In genomic region chr1:163143113-163143512, GRCm38 (mm10) we compare ENCODE assay signal across 31 mouse cellular contexts. TPM values are rescaled to one million over a fixed set of nuclear protein-coding genes. Genes with fewer than 3 reads are reported as not detected.
"Had no signal": no experiment of that assay in that cellular context is flagged by ENCODE, and none has a peak within 500 bp of the region (broad histone marks: within the 10 kb centered on the region; RNA-seq: fewer than 3 reads in every experiment).

No protein-coding gene starts in this region.

- H3K9ac ChIP-seq: limb, embryonic 13.5 days; liver, embryonic 12.5 days; liver, embryonic 15.5 days; lung, embryonic 15.5 days; midbrain, embryonic 13.5 days; neural tube, embryonic 12.5 days; stomach, embryonic 15.5 days had no signal

- H3K4me3 ChIP-seq: layer of hippocampus, adult 2 months; limb, embryonic 10.5 days; limb, embryonic 13.5 days; liver, embryonic 12.5 days; liver, embryonic 15.5 days; lung, embryonic 15.5 days; megakaryocyte, embryonic 14.5 days; midbrain, embryonic 10.5 days; midbrain, embryonic 13.5 days; neural tube, embryonic 12.5 days; stomach, embryonic 15.5 days had no signal

- H3K27me3 ChIP-seq: limb, embryonic 13.5 days; liver, embryonic 12.5 days; liver, embryonic 15.5 days; lung, embryonic 15.5 days; megakaryocyte, embryonic 14.5 days; midbrain, embryonic 13.5 days; neural tube, embryonic 12.5 days; stomach, embryonic 15.5 days had no signal

- DNase-seq: kidney, postnatal 25 days; layer of hippocampus, adult 9-11 months; liver; lung, adult 18-20 months; lung, postnatal 10 days; lung, postnatal 36 days; retina, postnatal 1 day; right cerebral cortex, postnatal 25 days; spleen, adult 18-20 months; thymus, adult 2 months; thymus, postnatal 14 days; thymus, postnatal 4 days had no signal

- ATAC-seq: liver, embryonic 12.5 days; midbrain, embryonic 13.5 days; midbrain, embryonic 16.5 days had no signal

- H3K4me1 ChIP-seq: limb, embryonic 10.5 days; limb, embryonic 13.5 days; liver, embryonic 12.5 days; liver, embryonic 15.5 days; lung, embryonic 15.5 days; megakaryocyte, embryonic 14.5 days; midbrain, embryonic 10.5 days; midbrain, embryonic 13.5 days; neural tube, embryonic 12.5 days; stomach, embryonic 15.5 days had no signal

- H3K36me3 ChIP-seq: limb, embryonic 10.5 days; limb, embryonic 13.5 days; liver, embryonic 12.5 days; liver, embryonic 15.5 days; lung, embryonic 15.5 days; midbrain, embryonic 10.5 days; midbrain, embryonic 13.5 days; neural tube, embryonic 12.5 days; stomach, embryonic 15.5 days had no signal

- H3K27ac ChIP-seq: kidney, postnatal 0 days; layer of hippocampus, adult 2 months; limb, embryonic 10.5 days; limb, embryonic 13.5 days; liver, embryonic 12.5 days; liver, embryonic 15.5 days; lung, embryonic 15.5 days; midbrain, embryonic 10.5 days; midbrain, embryonic 13.5 days; neural tube, embryonic 12.5 days; stomach, embryonic 15.5 days had no signal

- H3K4me2 ChIP-seq: limb, embryonic 13.5 days; liver, embryonic 12.5 days; liver, embryonic 15.5 days; lung, embryonic 15.5 days; midbrain, embryonic 13.5 days; neural tube, embryonic 12.5 days; stomach, embryonic 15.5 days had no signal

- H3K9me3 ChIP-seq: limb, embryonic 10.5 days; limb, embryonic 13.5 days; liver, embryonic 12.5 days; liver, embryonic 15.5 days; lung, embryonic 15.5 days; megakaryocyte, embryonic 14.5 days; midbrain, embryonic 10.5 days; midbrain, embryonic 13.5 days; neural tube, embryonic 12.5 days; stomach, embryonic 15.5 days had no signal

RNA-seq across cellular contexts. Expression of gene Mroh9, which starts 57.6 kb away (rescaled TPM):
- total RNA-seq: layer of hippocampus, adult 2 months; layer of hippocampus, postnatal 25 days; left cerebral cortex, adult 18-20 months; left cerebral cortex, postnatal 25 days; neutrophil, adult 5-6 weeks had no signal
- polyA plus RNA-seq: kidney, embryonic 14.5 days; kidney, postnatal 0 days; large intestine, adult 2 months; limb, embryonic 10.5 days; limb, embryonic 13.5 days; liver, embryonic 12.5 days; liver, embryonic 15.5 days; lung, embryonic 15.5 days; midbrain, embryonic 10.5 days; midbrain, embryonic 13.5 days; midbrain, embryonic 16.5 days; neural tube, embryonic 12.5 days; stomach, embryonic 15.5 days; thymus, adult 2 months had no signal
